Mouse (Mus musculus) left cerebral cortex, adult 8-10 months (tissue): ENCODE measurements around the gene Fhad1. TPM values are rescaled to one million over a fixed set of nuclear protein-coding genes. Genes with fewer than 3 reads are reported as not detected.
"Not testable (repeated sequence)": the region's sequence is repeated elsewhere in the genome, so short reads cannot be mapped to it uniquely, and the experiment has no call there.

Source experiments
- DNase-seq, 2 experiments: peaks; one replicate each; pipeline ENCODE4 v3.0.0; 2022; ENCODE audit warnings: low spot score in 2 of 2
- total RNA-seq, 4 experiments: library from RNA; stranded (reverse); gene quantifications; 2 replicates each; pipeline ENCODE4 v1.2.4; 2022

The Fhad1 gene
- total RNA-seq, 4 experiments from 2014 or later: 6.4 to 11.9 (median 8.2) TPM

GRCm38 (mm10) chr4:142044452-142044851 is 29.6 kb upstream of the Fhad1 start:
- DNase-seq: no peak

DNA sequence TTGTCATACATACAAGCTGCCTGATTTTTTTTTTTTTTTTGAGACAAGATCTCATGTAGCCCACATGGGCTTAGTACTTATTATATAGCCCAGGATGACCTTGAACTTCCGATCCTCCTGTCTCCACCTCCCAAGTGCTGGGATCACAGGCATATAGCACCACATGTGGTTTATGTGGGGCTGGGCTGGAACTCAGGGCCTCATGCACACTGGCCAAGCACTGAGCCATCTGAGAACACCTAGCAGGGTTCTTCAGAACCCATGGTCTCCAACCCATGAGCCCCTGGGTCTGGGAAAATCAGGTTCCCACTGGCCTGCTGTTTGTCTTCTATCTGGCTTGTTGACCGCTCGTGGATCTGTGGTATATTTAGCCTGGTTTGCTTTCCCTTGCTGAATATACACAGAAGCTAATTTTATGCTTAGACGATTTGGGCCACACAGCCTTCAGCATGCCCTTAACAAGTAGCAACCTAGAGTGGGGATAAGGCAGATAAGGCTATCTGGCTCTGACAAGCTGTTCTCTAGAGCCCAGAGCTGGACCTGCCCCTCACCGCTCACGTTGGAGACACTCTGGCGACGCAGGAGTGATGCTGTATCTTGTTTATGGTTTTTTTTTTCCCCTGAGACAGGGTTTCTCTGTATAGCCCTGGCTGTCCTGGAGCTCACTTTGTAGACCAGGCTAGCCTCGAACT is 24.9 kb upstream of the Fhad1 start:
- no peak for DNase-seq

- DNase-seq: no peak
These were observed 23.0 kb upstream of the Fhad1 start for GRCm38 (mm10) chr4:142037897-142038296.

- no peak for DNase-seq
These were observed 13.7 kb upstream of the Fhad1 start for GRCm38 (mm10) chr4:142028533-142028932.

DNA sequence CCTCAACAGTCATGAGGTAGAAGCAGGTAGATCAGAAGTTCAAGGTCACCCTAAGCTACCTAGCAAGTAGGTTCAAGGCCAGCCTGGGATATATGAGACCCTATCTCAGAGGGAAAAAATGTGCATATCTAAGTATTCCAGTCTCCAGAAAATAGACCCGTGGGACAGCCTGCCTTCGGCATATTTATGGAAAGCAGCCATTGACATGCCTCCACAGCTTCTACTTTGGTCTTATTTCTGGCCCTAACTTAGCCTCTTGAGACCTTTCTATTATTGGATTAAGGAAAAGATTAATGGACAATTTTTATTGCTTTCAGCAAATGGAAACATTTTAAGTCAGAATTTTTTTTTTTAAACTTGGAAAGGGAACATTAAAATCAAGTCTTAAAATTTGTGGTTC is 12.1 kb upstream of the Fhad1 start:
- no peak for DNase-seq

DNA sequence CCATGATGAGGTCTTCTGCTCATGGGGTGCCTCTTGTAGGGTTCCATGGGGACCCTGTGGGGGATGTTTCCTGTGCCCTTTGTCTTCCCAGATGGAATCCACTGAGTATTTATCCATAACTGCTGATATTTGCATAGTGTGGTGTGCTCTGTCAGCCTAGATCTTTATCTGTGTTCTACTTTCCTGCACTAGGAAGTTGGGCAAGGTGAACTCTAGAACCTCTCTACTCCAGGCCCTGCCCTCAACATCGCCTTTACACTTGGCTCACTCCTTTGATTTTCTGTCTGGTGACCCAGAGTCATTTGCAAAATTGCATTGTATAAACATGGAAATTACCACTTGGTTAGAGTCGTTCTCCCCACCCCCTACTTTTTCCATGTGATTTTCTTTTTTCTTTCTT is 9.7 kb upstream of the Fhad1 start:
- no peak for DNase-seq

DNA sequence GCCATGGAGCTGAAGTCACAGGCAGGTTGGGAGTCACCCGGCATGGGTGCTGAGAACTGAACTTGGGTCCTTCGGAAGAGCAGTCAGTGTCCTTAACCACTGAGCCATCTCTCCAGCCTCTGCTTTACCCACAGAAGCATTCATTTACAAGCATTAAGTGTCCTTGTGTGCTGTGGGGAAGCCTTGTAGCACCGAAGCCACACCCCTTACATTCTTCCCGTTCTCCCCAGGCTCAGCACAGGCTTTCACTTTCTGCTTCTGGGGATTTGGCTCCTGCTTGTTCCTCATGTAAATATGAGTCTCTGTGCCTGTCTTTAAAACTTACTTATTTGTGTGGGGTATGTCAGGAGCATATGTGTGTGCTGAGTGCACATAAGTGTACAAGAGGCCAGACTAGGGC is 8.3 kb upstream of the Fhad1 start:
- no peak for DNase-seq

- DNase-seq: no peak
These were observed 2.8 kb upstream of the Fhad1 start for GRCm38 (mm10) chr4:142017686-142018085.

DNA sequence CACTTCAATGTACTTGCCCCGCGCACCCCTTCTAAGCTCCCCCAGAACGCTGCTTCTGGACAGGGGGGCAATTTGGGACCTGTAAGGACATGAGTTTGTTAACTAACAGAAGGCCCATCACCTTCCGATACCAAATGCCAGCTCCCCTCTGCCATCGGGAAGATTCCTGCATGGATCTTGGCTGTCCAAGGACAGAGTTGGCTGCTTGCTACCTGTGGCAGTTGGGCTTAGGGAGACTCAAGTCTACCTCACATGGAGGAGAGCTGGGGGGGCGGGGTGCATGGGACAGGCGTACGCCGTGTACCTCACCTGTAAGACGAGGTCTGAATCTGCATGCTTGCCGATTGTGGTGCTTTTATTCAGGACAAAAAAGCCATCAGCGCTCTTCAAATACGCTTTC is 3.6 kb downstream of the Fhad1 start:
- DNase-seq: no peak

- DNase-seq: no peak
These were observed 4.4 kb downstream of the Fhad1 start for GRCm38 (mm10) chr4:142010441-142010840.

- no peak for DNase-seq
These were observed 6.7 kb downstream of the Fhad1 start for GRCm38 (mm10) chr4:142008206-142008605.

DNA sequence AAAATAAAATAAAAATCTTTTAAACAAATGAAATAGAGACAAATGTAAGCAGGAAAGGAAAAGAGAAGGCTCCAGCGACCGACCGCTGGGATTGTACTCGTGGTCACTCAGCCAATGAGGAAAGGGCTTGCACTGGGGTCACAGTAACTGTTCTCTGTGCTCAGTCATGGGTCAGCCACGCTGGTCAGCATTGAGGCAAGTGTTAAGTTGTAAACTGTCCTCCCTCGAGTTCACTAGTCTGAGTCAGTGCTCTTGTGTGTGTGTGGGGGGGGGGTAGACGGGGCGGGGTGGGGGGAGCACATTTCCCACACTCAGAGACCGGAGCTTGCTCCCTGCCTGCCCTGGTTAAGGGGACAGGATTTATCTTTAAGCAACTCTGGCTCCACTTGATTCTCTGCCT is 14.3 kb downstream of the Fhad1 start:
- DNase-seq: no peak

- no peak for DNase-seq
These were observed 15.3 kb downstream of the Fhad1 start for GRCm38 (mm10) chr4:141999494-142000074.

- DNase-seq: no peak
These were observed 16.5 kb downstream of the Fhad1 start for GRCm38 (mm10) chr4:141998282-141998821.

- DNase-seq: no peak
These were observed 18.0 kb downstream of the Fhad1 start for GRCm38 (mm10) chr4:141996880-141997279.

- no peak for DNase-seq
These were observed 18.8 kb downstream of the Fhad1 start for GRCm38 (mm10) chr4:141996086-141996485.

GRCm38 (mm10) chr4:141994062-141994471 is 20.8 kb downstream of the Fhad1 start:
- not testable (repeated sequence) for DNase-seq

GRCm38 (mm10) chr4:141993347-141994061 is 21.4 kb downstream of the Fhad1 start:
- DNase-seq: no peak

DNA sequence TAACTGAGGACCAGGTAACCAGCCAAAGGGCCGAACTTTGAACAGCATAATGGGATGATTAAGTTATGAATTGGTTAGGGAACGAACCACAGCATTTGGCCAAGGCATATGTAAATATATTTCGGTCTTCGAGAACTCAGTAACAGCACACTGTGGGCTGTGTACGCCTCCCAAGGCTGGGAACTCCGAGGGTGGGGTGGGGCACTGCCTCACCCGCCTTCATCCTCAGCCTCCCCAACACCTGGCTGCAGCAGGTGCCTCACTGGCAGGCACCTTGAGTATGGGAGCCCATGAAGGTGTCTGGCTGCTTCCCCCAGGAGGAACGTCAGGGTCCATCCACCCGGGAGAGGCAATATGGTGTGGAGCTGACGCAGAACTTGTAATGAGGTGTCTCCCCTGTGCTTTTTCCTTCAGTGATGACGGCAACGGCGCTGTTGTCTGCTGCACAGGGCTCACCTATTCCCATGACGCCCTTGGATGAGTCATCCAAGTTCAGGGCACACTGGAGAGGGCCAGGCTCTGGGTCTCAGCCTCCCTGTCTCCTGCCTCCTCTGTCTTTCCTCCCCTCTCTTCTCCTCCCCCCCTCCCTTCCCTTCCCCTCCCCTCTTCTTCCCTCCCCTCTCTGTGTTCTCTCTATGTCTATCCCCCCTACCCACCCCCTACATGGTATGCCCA is 22.2 kb downstream of the Fhad1 start:
- no peak for DNase-seq

GRCm38 (mm10) chr4:141988178-141988577 is 26.7 kb downstream of the Fhad1 start:
- no peak for DNase-seq

- DNase-seq: no peak
These were observed 31.2 kb downstream of the Fhad1 start for GRCm38 (mm10) chr4:141983689-141984088.

DNA sequence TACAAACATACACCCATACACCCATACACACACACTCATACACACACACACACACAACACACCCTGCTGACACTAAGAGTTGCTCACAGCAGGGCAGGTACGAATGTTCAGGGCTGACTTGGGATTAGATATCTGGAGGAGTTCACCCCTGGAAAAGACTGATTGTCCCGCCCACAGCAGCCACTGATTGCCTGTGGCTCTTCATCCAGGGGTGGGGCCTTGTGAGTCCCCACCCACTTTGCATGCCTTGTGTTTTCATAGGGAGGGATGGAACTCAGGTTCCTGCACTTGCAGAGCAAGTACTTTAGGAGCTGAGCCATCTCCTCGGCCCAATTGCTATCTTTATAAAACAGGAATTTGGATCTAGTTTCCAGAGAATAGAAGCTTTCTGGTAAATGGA is 33.4 kb downstream of the Fhad1 start:
- DNase-seq: no peak
